Mouse (Mus musculus): Measurements from ENCODE around the gene Abi3.

DNA sequence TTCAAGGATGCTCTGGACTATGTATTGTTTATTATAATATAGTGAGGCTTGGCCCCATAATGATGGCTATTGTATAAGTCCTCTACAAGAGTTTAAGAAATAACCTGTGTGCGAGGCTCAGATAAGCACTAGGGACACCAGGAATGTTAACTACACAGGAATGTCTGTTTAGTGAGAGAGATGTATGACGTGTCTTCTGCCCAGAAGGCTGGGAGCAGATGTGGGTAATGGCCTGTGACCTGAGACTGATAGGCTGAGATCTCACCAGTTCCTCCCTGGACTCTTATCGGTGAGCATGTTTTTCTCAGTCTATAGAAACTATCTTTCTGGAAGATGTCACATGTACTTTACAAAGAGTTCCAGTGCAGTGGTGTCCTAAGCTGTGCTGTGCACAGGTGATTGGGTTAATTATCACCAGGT is 17.8 kb upstream of the Abi3 start:
- TF ChIP-seq CTCF (IDR thresholded peaks at IDR 0.05; ENCODE audit: low read depth, low read length) (no peak), GATA1 (IDR thresholded peaks at IDR 0.05; ENCODE audit: borderline replicate concordance, low read length) (no peak), TAL1 (conservative IDR thresholded peaks at IDR 0.05; ENCODE audit: low read depth, low read length) (peak; percentile 31), POLR2AphosphoS5 (IDR thresholded peaks at IDR 0.05; ENCODE audit: insufficient replicate concordance, low read depth, low read length) (no peak), GATA2 (IDR thresholded peaks at IDR 0.05; ENCODE audit: borderline replicate concordance, low read depth, low read length) (no peak)

Data from G1E (cell line).